Mouse (Mus musculus): ENCODE results near the gene Nufip1. TPM values are rescaled to one million over a fixed set of nuclear protein-coding genes. Genes with fewer than 3 reads are reported as not detected.

Nufip1 gene
- 1 to 10 TPM; 4.1 to 7.0 TPM for total RNA-seq (2023)

GRCm38 (mm10) chr14:76110396-76111221 lies at the start of gene Nufip1, which contains the start of gene Gpalpp1:
Gene Nufip1 (plus strand): TSS chr14:76110891.
Gene Gpalpp1 (minus strand): TSS chr14:76110760.

Other genes starting within 250 kb of the Nufip1 start
- not detected for gene Kctd4, start 155.9 kb upstream of the Nufip1 start, total RNA-seq (2023)
- gene Gtf2f2, start 100.0 kb upstream of the Nufip1 start, total RNA-seq (2023), result 10 to 100 TPM; 17.1 to 17.4 TPM
- 10 to 100 TPM; 11.7 to 13.8 TPM for gene Gpalpp1, start 131 bp upstream of the Nufip1 start, total RNA-seq (2023)